Mouse (Mus musculus) 416B (cell line): ENCODE results near the gene Camk1.
A peak's percentile ranks its signal among the peaks of the same experiment; 100 is the strongest.

Experiments
- DNase-seq: peaks from one replicate; pipeline ENCODE4 v3.0.0; 2011; ENCODE audit warnings: low read depth

The Camk1 gene

GRCm38 (mm10) chr6:113343177-113344092, at the start of gene Camk1:
Gene Camk1 (minus strand): TSS chr6:113343984.
- no peak for DNase-seq

- DNase-seq, result no peak
Measured at GRCm38 (mm10) chr6:113392387-113393071, 48.7 kb upstream of the Camk1 start.

- no peak for DNase-seq
Measured at GRCm38 (mm10) chr6:113392015-113392386, 48.2 kb upstream of the Camk1 start.

- no peak for DNase-seq
Measured at GRCm38 (mm10) chr6:113390715-113391114, 46.9 kb upstream of the Camk1 start.

- no peak for DNase-seq
Measured at GRCm38 (mm10) chr6:113388960-113389359, 45.2 kb upstream of the Camk1 start, which contains the start of gene Ttll3. Gene Ttll3 (plus strand): TSS chr6:113389260.

- no peak for DNase-seq
Measured at GRCm38 (mm10) chr6:113386025-113386424, 42.2 kb upstream of the Camk1 start.

GRCm38 (mm10) chr6:113385160-113385714, 41.5 kb upstream of the Camk1 start:
- no peak for DNase-seq

- DNase-seq, result no peak
Measured at GRCm38 (mm10) chr6:113384351-113384927, 40.7 kb upstream of the Camk1 start.

GRCm38 (mm10) chr6:113380480-113380879, 36.7 kb upstream of the Camk1 start:
- no peak for DNase-seq

GRCm38 (mm10) chr6:113379246-113379645, 35.5 kb upstream of the Camk1 start:
- peak; percentile 46 for DNase-seq

- DNase-seq, result peak; percentile 98
Measured at GRCm38 (mm10) chr6:113377496-113378385, 34.0 kb upstream of the Camk1 start, which contains the start of the genes Tada3 and Arpc4. Gene Tada3 (minus strand): TSS chr6:113377883. Gene Arpc4 (plus strand): TSS chr6:113378115.

GRCm38 (mm10) chr6:113377172-113377495, 33.4 kb upstream of the Camk1 start:
- DNase-seq, result no peak

- DNase-seq, result no peak
Measured at GRCm38 (mm10) chr6:113373491-113373890, 29.7 kb upstream of the Camk1 start.

GRCm38 (mm10) chr6:113370194-113370929, 26.6 kb upstream of the Camk1 start:
- DNase-seq, result no peak

GRCm38 (mm10) chr6:113368577-113368976, 24.8 kb upstream of the Camk1 start:
- DNase-seq, result no peak

- no peak for DNase-seq
Measured at GRCm38 (mm10) chr6:113368124-113368523, 24.3 kb upstream of the Camk1 start.

GRCm38 (mm10) chr6:113367574-113367973, 23.8 kb upstream of the Camk1 start:
- no peak for DNase-seq

GRCm38 (mm10) chr6:113366639-113367038, 22.9 kb upstream of the Camk1 start:
- DNase-seq, result no peak

GRCm38 (mm10) chr6:113364518-113365135, 20.8 kb upstream of the Camk1 start:
- peak; percentile 29 for DNase-seq

- no peak for DNase-seq
Measured at GRCm38 (mm10) chr6:113362241-113362640, 18.5 kb upstream of the Camk1 start.
